Mouse (Mus musculus) CD4-positive, CD25-positive, alpha-beta regulatory T cell, adult 2 months (primary cell): ENCODE data around the gene Olfr1211.

ENCODE experiments used
- DNase-seq: peaks from one replicate; pipeline ENCODE4 v3.0.0-alpha.2; 2012; ENCODE audit warnings: low read depth, low spot score

The Olfr1211 gene

GRCm38 (mm10) chr2:88938011-88938410 is at the start of gene Olfr1211:
Gene Olfr1211 (minus strand): TSS chr2:88938111.
- DNase-seq, result no peak

- DNase-seq, result no peak
These were observed 42.3 kb upstream of the Olfr1211 start, which contains the start of gene Gm13762 for GRCm38 (mm10) chr2:88980181-88980580. Gene Gm13762 (minus strand): TSS chr2:88980281.

GRCm38 (mm10) chr2:88953669-88954068 is 15.8 kb upstream of the Olfr1211 start, which contains the start of gene Olfr1212:
Gene Olfr1212 (plus strand): TSS chr2:88953969.
- no peak for DNase-seq

- DNase-seq, result no peak
These were observed 22.9 kb downstream of the Olfr1211 start, which contains the start of gene Olfr1209 for GRCm38 (mm10) chr2:88915057-88915456. Gene Olfr1209 (minus strand): TSS chr2:88915157.

- no peak for DNase-seq
These were observed 35.7 kb downstream of the Olfr1211 start, which contains the start of gene Olfr1208 for GRCm38 (mm10) chr2:88902211-88902610. Gene Olfr1208 (minus strand): TSS chr2:88902311.
